Mouse (Mus musculus) spleen, postnatal 36 days (tissue): ENCODE measurements around the gene Cdh13.

Experiments used
- DNase-seq, 2 experiments: peaks; one replicate each; pipeline ENCODE4 v3.0.0; 2022; ENCODE audit warnings: low spot score in 2 of 2, mixed read lengths in 1 of 2

The Cdh13 gene

GRCm38 (mm10) chr8:118565887-118566747, 282.6 kb downstream of the Cdh13 start:
- no peak for DNase-seq

DNA sequence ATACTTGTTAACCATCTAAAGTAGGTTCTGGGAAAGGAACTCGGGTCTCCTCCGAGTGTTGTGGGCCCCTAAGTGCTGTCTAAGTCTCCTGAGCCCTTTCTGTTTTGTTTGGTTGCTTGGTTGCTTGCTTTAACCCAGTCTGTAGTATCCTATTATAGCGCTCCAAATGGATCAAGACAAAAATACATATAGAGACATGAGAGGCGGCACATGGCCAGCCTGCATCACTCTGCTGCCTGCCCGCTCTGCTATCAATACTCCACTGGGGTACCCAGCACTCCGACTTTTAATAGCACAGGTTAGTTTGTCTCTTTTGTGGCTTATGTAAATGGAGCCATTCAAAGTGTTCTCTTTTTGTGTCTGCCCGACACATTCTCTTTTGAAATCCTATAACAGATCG, 285.8 kb downstream of the Cdh13 start:
- no peak for DNase-seq

DNA sequence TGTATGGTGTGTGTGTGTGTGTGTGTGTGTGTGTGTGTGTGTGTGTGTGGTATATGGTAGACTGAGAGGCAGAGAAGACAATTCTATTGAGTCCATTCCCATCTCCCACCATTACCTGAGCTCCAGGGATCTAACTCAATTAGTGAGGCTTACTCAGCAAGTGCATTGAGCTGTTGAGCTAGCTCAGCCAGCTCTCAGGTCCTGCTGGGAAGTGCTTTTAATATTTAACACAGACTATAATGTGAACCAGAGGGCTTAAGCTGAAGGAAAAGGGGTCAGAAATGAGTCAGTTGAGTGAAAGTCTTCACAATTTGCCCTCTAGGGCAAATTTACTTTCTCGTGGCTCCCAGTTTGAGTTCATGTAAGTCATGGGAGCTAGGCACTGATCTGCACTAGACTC, 297.7 kb downstream of the Cdh13 start:
- no peak for DNase-seq

DNA sequence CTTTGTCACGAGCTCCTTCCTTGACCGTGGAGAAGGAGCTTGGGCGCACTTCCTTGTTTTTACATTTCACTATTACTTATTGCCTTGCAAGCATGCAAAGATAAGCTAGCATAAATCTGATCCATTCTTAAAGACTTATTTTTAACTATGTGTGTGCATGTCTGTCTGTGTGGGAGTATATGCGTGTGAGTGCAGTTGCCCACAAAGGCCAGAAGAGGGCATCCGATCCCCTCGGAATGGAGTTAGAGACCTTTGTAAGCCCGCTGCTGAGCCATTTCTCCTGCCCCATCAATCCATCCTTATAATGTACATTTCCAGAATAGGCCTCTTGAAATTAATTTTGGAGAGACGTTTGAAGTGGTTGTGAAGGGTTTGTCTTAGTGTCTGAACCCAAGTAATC, 298.7 kb downstream of the Cdh13 start:
- DNase-seq, result no peak

GRCm38 (mm10) chr8:118587981-118588380, 304.4 kb downstream of the Cdh13 start:
- no peak for DNase-seq

DNA sequence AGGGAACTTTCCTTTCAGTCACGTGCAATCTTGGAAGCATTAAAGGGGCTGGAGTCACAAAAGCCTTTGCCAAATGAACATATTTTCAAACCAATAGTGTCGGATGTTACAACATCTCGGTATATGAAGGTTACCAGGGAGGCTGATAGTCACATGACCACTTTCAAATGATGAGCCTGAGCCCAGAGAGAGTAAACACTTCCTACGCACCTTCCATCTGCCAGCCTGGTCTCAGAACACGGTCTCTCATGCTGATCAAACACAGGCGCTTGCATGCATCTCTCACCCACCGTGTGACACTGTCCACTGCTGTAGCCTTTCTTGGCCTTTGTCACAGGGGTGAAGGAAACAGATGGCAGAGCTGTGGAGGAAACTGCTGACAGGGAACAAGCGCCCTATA, 313.3 kb downstream of the Cdh13 start:
- DNase-seq, result no peak

DNA sequence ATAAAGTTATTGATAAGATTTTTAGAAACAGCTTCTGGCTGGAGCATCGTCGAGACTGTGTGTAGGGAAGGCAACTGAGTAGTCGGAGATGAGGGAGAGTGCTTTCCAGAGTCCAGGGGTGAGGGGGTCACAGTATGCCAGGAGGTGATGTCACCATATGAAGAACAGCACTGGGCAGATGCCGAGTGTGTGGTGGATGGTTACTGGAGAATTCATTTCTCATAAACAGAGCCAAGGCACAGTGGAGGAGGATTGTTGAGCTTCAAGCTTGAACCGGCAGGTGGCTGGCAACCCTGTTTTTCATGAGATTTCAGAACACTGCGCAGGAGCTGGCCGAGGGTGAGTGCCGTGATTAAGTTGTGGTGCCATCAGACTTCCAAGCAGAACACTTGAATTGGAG, 317.8 kb downstream of the Cdh13 start:
- DNase-seq, result no peak

DNA sequence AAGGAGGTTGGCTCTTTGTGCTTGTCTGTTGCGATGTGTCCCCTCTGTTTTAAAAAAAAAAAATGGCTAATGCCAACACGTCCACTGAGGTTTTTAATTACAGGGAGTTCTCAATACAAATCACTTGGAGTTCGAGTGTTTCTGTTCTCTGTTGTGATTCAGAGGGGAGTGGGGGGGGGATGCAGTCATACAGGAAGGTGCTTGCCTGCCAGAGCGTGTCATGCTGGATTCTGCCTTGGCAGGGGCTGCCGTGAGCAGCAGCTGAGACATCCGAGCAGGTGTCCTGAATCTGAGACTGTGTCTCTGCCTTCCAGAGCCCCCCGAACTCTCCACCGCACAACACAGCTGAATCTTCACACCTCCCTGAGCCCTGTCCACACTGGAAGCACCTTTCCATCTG, 318.5 kb downstream of the Cdh13 start:
- no peak for DNase-seq

DNA sequence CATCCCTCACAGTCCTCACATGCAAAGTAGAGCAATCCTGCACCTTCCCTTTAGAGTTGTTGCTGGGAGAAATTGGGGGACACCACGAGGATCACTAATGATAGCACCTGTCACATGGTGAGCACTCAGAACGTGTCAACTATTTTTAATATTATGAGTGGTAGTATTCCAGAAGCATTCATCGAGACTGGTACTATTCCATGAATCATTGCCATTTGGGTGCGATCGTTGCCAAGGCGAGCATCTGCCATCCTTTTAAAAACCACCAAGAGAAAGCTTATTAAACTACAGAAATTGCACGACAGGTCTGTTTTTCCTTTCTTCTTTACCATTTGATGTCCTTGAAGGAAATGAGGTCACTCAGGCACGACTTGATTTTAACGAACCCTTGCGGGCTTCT, 328.0 kb downstream of the Cdh13 start:
- DNase-seq, result no peak

DNA sequence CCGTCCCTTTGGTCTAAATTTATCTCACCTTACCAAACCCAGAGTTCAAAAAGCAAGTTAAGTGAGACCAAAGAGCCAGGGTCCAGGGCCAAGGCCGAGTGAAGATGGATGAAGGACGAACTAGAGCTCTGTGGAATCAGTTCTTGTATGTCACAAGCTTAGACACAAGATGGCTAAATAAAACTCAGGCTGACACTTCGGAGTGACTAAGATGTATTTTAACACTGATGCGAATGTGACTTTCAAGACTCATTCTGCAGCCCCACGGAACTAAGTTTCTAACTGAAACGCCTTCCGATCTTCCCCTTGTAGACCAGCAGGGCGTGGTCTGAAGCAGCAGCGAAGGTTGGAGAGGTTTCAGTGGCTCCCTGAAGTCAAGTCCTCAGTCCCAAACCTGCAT, 334.7 kb downstream of the Cdh13 start:
- no peak for DNase-seq

DNA sequence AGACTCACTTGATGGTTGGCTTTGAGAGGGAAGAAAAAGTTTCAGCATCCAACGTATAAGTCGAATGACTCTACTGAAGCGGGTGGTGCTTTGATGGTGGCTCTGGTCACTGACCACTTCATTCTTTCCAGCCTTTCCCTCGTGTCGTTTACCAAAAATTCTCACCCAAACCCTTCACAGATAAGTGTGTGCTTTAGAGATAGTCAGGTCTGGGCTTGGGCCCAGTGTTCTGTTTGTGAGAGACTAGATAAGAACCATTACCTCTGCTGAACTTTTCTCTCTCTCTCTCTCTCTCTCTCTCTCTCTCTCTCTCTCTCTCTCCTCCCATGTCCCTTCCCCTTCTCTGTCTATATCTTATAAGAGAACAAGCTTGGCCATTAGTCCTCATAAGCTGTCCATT, 342.9 kb downstream of the Cdh13 start:
- DNase-seq, result no peak

GRCm38 (mm10) chr8:118627737-118628136, 344.2 kb downstream of the Cdh13 start:
- DNase-seq, result no peak

DNA sequence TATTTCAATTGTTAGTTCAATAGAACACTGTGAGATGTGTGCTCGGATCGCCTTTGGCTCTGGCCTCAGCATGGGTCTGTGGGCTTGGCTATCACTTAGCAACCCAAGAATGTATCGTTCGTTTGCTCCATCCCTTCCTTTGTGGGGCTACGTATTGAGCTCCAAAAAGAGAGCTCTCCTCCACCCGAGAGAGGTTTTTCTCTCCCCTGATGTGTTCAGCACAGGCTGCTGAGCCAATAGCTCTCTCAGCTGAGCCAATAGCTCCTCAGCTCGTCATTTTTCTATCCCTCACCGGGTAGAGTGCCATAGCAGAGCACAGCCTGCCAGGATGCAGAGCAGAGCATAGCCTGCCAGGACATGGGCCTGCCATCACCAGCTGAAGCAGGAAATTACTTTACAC, 345.2 kb downstream of the Cdh13 start:
- no peak for DNase-seq

DNA sequence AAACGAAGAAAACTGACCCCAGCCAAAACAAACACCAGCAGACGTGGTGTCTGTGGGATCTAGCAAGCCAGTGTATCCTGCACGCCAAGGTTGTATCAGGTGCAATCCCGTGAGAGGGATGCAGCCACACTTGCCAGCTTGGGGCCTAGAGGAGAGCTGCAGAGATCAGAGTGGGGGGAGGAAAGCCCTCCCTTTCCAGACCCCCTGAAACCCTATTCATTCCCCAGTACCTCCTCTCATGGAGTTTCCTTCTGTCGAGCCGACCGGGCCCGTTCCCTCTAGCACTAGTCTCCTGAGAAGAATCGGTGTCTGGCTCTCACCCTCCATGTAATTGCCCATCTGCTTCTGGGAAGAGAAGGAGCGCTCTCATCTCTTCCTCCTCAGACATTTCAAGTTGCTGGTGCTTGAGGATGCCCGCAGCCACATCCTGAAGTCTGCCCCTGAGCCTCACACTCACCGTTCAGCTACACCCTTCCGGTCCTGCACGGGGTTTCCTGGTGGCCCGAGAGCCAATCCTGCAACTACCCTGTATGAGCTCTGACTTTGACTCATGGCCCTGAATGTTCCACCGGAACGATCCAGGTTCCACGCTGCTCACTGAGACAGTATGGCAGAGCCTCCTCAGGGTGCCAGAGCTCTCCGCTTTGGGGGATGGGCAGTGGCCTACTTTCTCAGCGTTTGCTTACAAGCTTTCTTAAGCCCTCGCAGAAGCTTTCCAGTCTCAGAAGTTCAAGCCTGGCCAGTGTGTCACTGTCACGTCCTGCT, 351.9 kb downstream of the Cdh13 start:
- no peak for DNase-seq

- DNase-seq, result no peak
These were observed 356.1 kb downstream of the Cdh13 start for GRCm38 (mm10) chr8:118639606-118640005.

- DNase-seq, result no peak
These were observed 358.3 kb downstream of the Cdh13 start for GRCm38 (mm10) chr8:118641799-118642198.

GRCm38 (mm10) chr8:118648801-118649537, 365.4 kb downstream of the Cdh13 start:
- DNase-seq, result no peak

DNA sequence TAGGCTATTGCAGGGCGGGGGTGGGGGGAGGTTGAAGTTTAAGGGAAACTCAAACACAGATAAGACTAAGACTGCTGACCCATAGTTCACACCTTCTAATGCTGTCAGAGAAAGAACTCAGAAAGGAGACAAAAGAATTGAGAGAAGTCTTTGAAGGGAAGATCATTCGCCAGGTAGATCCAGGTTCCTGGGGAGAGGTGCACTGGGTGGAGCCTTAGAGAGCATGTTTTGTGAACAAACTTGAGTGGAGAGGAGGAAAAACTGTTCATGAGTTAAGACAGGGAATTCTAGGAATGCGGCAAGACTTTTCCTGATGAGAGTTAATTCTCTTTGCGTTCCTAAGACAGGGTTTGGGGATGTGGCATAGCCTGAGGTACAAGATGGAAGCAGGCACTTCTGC, 366.4 kb downstream of the Cdh13 start:
- DNase-seq, result no peak

DNA sequence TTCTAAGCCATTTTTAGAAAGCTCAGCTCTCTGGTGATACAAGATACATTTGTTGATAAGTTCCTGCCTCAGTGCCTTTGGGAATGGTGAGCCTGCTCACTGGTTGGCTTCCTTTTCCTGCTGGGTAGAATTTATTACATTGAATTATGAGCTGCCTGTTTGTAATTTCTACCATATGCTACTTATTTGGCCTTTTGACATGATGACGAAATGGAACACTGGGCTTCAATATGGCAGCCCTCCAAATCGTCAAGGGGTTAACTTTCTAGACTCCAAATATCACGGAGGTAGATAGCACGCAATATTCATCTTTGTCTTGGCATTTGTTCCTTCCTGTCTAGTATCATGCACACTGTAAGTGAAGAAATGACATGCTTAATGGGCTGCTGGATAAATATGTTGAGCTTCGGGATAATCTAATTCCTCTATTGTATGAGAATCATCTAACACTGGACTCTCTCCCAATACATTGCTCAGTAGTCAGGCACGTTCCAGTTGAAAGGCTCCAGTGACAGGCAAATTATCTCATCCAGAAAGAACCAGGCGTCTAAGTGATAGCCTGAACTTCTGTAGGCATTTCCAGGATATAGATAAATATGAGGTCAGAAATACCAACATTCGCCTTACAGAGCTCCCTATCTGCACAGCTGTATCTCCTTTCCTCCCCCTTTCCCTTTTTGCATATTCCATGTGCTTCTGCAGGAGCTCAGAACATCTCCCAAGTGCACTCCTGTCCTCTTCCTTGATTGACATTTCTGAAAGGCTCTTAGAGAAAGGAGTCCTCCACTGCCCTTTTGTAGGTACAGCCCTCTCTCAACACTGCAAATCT, 378.7 kb downstream of the Cdh13 start:
- DNase-seq, result no peak

DNA sequence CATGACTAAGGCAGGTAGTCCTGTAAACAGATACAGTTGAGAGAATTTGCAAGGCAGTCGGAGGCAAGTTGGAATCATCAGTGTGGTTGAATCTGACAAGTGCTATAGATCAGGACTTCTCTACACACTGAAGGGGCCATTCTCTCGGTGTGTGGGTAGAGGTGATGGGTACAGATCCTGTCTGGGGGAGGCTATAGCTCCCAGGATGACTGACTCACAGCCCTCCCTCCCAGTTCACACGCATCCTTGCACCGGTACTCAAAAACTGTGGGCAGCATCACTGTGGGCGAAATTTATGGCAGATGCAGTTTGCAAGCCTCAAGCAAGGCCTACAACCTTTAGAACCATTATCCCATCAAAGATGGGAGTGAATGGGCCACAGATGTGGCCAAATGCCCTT, 381.5 kb downstream of the Cdh13 start:
- DNase-seq, result no peak

GRCm38 (mm10) chr8:118667736-118668135, 384.2 kb downstream of the Cdh13 start:
- DNase-seq, result no peak

- no peak for DNase-seq
These were observed 392.7 kb downstream of the Cdh13 start for GRCm38 (mm10) chr8:118676233-118676632.
